Mouse (Mus musculus) heart, adult 10 weeks (tissue): ENCODE measurements around the gene Zmat3. TPM values are rescaled to one million over a fixed set of nuclear protein-coding genes. Genes with fewer than 3 reads are reported as not detected.

Experiments used
- polyA plus RNA-seq: library from polyadenylated mRNA; stranded (reverse); fragments of 350-450 nt; fragmentation: Illumina TruSeq; extraction: RNeasy Lipid Tissue Mini Kit (QIAGEN cat#74804); gene quantifications from one replicate; pipeline ENCODE4 v1.2.3, GENCODE M21; 2014; ENCODE audit warnings: low read depth, low replicate concordance

The Zmat3 gene
- 3.8 TPM for polyA plus RNA-seq

GRCm38 (mm10) chr3:32365546-32366245 is at the start of gene Zmat3:
Gene Zmat3, minus strand, starts transcription at chr3:32366014.

GRCm38 (mm10) chr3:32397461-32398174 is 31.8 kb upstream of the Zmat3 start, which contains the start of gene Pik3ca:
Gene Pik3ca, plus strand, starts transcription at chr3:32397671.

Other genes with a start within 250 kb of the Zmat3 start
- gene Pik3ca, start 31.7 kb upstream of the Zmat3 start, polyA plus RNA-seq = 24.8 TPM
- not detected for gene Kcnmb3, start 126.2 kb upstream of the Zmat3 start, polyA plus RNA-seq
- gene Zfp639, start 144.2 kb upstream of the Zmat3 start, polyA plus RNA-seq = 46.9 TPM
- 442 TPM for gene Mfn1, start 163.5 kb upstream of the Zmat3 start, polyA plus RNA-seq